Mouse (Mus musculus) spleen, postnatal 10 days (tissue): ENCODE results near the gene Usp2.
A peak's percentile ranks its signal among the peaks of the same experiment; 100 is the strongest.
"Not testable (repeated sequence)": the region's sequence is repeated elsewhere in the genome, so short reads cannot be mapped to it uniquely, and the experiment has no call there.

Experiments used
- DNase-seq, 2 experiments: peaks; one replicate each; pipeline ENCODE4 v3.0.0; 2021 to 2022; ENCODE audit warnings: low spot score in 2 of 2

Gene Usp2

DNA sequence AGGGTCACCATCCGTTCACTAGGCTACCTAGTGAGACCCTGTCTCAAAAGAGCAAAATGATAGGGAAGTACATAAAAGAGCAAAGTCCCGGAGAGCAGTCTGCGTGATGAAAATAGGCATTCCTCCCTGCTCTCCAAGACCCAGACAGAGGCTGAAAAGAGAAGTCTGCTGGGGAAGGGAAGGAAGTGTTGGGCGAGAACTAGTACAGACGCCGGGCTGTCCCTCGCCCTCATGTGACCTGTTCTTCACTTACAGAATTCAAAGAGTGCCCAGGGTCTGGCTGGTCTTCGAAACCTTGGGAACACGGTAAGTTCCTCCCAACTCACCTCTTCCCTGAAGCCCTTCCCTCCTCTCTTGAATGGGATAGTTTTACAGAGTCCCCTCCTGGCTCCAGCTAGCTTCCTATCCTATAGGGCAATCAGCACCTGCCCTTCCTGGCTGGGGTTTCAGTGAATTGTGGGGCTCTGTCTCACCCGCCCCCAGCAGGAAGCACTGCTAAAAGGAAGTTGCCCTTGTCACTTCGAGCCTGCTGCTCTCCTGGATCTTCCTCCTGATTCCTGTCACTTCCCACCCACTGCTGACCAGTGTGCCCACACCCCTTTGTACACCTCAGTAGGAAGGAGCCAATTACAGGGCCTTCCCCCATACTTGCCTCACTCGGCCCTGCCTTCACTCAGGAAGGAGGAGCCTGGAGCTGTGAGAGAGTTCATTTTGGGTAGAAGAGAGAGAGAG lies 22.2 kb downstream of the Usp2 start:
- no peak for DNase-seq

DNA sequence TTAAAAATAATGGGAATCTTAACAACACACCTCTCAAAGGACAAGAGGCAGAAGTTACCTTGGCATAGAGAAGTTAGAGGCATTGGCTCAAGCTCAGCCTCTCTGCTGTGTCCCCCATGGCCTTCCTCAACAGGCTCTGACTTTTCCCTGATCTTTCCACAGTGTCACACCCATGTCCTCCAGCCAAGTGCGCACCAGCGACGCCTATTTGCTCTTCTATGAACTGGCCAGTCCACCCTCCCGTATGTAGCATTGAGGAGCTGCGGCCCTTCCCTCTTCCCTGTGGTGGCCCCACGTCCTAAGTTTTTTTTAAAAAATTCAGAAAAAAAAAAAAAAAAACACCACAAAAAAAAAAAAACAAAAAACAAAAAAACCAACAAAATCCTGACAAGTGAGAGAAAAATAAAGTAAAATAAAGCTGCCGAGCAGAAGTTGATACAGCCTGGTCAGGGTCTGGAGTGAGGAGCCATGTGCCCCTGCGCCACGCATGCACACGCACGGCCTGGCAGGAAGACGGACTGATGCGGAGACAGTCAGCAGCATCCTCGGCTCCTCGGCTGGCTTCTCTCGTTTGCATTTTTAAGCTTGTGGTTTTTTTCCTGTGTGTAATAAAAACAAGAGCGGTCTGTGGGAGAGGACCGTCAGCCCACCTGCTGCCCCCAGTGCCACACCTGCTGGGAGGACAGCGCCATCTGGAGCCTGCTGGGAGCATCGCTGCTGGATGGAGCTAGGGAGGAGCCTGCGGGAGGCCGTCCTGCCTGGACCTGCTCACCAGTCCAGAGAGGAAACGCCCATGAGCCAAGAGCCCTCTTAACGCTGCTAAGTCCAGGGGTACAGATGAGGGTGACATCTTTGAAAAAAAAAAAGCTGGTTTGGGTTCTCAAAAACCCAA lies 27.0 kb downstream of the Usp2 start:
- peak; percentile 54 to 79 for DNase-seq

DNA sequence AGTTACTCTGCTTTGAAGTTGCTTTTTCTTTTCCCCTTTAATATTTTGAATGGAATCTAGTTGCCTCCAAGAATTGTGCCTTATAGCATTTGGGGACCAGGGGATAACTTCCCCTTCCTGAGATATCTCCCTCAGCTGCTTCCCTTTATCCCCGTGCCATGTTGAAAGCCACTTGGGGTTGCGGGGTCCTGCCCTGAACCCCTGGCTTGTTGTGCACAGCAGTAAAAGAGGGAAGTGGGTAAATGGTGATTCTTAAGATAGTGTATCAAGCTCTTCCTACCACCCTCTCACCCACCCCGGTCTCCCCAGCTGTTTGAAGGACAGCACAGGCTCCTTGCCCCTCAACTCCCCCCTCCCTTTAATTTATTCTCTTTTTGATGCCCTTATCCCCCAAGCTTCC lies 27.9 kb downstream of the Usp2 start:
- DNase-seq, result peak in 1 of 2 experiments; percentile 15

DNA sequence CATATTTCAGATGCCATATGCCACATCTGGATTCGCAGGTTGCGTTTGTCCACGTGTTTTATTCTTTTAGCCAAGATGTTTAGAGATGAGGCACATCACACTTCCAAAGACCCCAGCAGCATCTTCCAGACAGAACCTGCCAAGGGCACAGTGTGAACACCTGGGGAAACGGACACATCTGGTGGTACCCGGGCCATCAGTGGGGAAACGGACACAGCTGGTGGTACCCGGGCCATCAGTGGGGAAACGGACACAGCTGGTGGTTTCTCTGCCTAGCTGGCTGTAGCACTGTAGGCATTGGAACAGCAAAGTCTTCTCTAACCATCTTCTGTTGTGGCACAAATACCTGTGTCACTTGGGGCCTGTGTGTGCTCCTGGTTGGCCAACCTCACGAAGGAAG lies 29.0 kb downstream of the Usp2 start:
- DNase-seq, result no peak

DNA sequence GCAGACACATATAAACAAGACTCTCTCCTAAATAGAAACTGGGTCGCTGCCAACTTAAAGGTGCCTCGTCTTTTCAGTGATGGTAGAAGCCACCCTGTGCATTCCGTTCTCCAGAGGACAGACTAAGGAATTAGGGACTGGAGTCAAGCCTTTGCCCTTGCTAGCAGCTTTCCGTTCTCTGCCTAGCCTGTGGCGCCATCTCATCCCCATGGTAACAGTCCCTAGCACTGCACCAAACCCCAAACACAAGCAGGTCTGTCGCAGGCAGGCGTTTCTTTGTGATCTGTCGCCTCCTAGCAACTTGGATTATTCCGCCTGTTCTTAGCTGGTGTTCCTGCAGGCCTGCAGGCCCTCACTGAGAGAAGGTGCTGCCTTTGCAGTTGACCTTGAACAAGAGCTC lies 29.7 kb downstream of the Usp2 start:
- DNase-seq, result no peak

DNA sequence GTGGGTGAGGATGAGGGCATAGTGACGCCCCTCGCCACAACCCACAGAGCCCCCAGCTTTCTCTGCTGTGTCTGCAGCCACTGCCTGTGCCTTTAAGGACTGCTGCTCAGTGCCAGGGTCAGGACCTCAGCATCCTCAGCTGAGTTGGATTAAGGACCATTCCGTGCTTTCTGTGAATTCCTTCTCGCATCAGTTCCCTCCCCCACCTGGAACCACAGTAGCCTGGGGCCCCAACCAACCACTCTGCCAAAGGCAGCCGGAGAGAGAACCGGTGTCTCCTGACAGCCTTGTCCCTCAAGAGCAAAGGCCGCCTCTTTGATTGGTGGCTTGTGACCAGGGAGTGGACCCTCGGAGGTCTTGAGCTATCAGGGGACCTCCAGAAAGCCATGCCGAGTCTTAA lies 34.7 kb downstream of the Usp2 start, which contains the start of gene Mfrp:
Gene Mfrp (plus strand): TSS at position 240 of the 400 bp plus-strand sequence.
- DNase-seq, result no peak

DNA sequence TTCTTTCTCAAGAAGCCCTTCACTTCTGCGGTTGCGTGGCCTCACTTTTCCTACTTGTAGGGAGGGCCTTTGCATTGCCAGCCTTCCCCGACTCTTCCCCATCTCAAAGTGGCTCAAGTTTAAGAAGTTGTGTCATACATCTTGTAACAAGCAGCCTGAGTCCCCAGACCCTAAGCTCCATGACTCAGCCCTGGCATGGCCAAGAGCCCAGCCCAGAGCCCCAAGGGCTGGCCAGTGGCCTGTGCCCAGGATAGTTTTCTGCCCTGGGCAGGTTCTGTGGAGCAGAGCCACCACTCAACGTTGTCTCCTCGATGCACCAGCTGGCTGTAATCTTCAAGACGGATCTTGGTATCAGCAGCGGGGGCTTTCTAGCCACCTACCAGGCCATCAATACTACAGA lies 38.1 kb downstream of the Usp2 start:
- no peak for DNase-seq

DNA sequence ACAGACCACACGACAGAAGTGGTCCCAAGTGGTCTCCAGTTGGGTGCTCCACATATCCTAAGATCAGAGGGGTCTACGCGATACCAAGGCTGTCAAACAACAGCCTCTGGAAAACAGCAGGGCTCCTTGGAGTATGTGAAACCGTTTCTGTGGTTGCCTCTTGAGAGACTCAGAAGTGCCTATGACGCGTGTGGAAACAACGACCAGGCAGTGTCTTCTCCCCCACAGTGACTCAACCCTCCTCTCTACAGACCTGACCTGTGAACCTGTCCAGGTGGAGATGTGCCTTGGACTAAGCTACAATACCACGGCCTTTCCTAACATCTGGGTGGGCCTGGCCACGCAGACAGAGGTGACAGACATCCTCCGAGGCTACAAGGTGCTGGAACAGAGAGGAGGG lies 39.0 kb downstream of the Usp2 start:
- no peak for DNase-seq

DNA sequence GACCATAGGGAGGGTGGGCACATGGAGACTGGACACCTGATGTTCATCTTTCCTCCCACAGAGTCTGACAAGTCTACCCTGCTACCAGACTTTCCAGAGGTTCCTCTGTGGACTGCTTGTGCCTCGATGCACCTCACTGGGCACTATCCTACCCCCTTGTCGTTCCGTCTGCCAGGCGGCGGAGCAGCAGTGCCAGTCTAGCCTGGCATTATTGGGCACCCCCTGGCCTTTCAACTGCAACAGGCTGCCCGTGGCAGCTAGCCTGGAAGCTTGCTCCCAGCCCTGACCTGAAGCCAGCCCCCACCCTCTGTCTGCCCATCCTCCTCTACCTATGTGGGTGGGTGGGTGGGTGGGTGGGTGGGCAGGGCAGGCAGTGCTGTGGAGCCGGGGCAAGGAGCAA lies 39.4 kb downstream of the Usp2 start:
- no peak for DNase-seq

DNA sequence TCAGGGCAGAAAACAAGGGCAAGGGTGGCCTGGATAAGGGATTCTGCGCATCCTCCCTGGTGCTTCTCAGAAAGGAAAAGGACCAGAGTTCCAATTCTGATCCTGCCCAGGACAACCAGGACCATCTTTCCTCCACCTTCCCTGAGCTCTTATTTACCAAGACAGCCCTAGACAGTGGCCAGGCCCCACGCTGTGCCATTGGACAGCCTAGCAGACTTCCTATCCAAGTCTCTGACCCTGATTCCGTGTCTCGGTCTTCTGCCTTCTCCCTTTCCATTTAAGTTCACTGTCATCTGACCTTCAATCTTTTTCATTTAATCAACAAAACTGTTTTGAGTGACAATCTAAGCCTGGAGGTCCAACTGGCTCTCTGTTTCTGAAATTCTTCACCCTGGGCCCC lies 39.8 kb downstream of the Usp2 start:
- no peak for DNase-seq

DNA sequence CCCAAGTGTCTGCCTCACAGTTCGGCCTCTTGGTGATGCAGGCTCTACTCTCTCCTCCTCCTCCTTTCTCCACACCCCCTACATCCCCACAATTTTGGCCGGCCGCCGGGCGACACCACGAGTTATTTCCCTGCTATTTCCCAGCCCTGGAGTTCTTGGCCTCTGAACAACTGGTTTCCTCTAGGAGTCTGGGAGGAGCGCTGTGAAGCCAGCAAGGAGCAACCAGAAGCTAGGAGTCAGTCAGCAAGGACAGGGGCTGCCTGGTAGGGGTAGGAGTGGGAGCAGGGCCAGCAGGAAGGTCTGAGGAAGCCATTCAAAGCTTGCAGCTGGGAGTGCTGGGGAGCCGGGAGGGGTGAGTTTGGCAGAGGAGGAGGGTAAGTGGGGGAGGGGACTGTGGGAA lies 40.3 kb downstream of the Usp2 start, which contains the start of gene C1qtnf5:
Gene C1qtnf5 (plus strand): TSS at position 136 of the 400 bp plus-strand sequence.
- DNase-seq, result no peak

DNA sequence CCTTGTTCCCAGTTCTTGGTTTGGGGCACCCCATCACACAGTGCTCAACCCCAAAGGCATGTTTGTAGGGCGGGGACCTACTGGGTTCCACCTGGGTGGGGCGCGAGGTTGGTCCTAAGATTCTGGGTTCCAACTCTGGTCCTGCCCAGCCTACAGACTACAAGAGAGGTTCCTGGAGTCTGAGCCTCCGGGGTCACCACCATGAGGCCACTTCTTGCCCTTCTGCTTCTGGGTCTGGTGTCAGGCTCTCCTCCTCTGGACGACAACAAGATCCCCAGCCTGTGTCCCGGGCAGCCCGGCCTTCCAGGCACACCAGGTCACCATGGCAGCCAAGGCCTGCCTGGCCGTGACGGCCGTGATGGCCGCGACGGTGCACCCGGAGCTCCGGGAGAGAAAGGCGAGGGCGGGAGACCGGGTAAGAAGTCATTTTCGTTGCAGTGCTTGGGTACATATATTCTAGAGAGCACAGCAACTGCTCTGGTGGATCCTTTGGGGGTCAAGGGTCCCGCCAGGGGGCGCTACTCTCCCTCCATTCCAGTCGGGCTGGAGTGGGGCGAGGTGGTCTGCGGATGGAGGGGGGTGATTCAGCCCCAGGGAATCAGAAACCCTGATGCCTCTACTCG lies 40.8 kb downstream of the Usp2 start:
- DNase-seq, result peak in 1 of 2 experiments; percentile 57

DNA sequence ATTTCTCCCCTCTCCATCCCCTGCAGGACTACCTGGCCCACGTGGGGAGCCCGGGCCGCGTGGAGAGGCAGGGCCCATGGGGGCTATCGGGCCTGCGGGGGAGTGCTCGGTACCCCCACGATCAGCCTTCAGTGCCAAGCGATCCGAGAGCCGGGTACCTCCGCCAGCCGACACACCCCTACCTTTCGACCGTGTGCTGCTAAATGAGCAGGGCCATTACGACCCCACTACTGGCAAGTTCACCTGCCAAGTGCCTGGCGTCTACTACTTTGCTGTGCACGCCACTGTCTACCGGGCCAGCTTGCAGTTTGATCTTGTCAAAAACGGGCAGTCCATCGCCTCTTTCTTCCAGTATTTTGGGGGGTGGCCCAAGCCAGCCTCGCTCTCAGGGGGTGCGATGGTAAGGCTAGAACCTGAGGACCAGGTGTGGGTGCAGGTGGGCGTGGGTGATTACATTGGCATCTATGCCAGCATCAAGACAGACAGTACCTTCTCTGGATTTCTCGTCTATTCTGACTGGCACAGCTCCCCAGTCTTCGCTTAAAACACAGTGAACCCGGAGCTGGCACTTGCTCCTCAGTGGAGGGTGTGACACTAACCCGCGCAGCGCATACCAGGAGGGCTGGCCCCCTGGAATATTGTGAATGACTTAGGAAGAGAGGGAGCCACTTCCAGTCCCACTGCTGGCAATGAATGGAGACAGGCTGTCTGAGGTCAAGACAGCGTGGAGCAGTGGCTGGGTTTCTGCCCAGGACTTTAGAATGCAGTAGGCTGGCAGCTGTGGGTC lies 41.6 kb downstream of the Usp2 start:
- no peak for DNase-seq

DNA sequence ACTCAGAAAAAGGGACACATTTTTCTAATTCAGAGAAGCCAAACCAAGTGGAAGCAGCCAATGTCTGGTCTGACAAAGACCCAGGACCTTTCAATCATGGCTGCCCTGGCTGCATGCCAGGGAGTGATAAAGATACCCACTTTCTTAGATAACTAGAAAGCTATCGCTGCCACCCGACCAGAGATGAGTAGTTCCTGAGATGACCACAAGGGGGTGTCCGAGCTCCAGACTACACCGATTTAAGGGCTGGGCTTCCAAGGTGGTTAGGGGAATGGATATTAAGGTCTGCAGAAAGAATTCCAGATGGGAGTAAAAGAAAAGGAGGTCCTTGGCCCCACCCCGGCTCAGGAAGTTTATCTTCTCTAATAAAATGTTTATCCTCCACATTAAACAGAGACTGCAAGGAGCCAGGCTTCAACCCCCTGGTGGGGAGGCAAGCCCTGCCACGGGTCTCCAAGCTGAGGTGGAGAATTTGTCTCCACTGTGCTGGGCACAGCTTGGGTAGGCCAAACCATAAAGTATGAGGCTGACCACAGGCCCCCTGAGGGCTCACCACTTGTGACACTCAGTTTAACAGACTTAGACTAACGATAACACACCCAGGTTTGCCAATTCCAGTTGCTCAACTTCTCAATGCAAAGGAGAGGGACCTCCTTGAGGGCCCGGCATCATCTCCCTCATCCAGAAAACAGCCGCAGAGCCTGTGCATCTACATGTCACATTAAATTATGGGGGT lies 42.7 kb downstream of the Usp2 start:
- DNase-seq, result peak; percentile 79 to 85

DNA sequence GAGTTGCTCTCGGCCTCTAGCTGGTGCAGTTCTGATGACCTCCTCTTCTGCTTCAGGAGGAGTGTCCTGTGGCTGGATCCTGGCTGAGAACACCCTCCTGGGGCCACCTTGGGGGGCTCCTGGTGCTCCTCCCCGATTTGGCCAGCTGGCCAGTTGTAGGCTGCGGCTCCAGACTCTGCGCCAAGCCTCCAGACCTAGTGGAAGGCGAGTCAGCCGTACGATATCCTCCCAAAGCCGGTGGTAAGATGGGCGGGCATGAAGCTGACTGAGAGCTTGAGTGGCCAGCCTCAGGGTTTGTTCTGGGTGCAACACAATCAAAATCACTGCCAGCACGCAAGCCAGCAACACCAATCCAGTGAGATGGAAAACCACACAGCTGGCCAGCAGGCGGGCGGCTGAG lies 45.1 kb downstream of the Usp2 start:
- not testable (repeated sequence) for DNase-seq

DNA sequence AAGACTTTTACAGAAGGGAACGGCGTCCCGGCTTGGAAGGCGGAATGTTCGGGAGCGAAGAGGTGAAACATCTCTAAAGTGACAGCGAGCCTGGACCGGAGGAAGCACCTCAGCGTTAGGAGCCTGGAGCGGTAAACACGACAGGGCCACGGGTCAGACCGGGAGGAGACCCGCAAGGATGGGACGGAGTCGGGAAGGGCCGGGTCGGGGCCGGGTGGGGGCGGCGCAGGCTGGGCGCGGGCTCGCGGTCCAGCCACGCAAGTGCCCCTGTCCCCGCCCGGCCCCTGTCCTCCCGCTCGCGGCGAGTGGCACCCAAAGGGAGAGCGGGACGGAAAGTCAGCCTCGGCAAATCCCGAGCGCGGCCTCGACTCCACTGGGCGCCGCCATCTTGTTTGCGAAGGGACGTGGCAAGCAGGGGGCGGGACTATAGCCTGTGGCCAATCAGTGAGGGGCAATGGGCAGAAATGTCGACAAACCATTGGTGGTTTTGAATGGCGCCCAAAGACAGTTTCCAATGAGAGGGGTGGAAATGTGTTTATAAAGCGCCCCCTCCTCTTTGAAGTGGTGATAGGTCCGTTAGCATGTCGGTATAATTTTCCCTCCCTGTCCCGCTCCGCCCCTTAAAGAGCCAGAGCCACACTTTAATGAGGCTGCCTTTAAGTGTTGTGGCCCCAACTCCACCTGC lies 46.4 kb downstream of the Usp2 start, which contains the start of the genes Gm49380 and Rnf26:
Gene Gm49380 (minus strand): TSS at position 396 of the 685 bp plus-strand sequence.
Gene Rnf26 (minus strand): TSS at position 413 of the 685 bp plus-strand sequence.
- DNase-seq, result peak; percentile 94 to 98

DNA sequence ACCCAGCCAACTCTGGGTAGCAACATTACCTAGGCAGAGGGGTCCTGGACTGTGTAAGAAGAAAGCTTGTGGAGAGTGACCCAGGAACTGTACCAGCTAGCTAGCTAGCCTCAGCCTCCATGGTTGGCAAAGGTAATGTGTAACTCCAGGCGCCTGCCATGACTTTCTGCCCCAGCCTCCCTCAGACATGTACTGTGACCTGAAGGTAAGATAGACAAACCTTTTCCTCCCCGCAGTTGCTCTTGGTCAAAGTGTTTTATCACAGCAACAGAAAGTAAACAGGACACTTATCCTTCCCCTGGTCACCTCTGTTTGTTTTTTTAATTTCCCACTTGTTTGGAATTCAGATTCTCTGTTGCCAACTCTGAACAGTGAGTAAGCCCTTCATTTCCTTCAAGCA lies 47.6 kb downstream of the Usp2 start:
- DNase-seq, result no peak

DNA sequence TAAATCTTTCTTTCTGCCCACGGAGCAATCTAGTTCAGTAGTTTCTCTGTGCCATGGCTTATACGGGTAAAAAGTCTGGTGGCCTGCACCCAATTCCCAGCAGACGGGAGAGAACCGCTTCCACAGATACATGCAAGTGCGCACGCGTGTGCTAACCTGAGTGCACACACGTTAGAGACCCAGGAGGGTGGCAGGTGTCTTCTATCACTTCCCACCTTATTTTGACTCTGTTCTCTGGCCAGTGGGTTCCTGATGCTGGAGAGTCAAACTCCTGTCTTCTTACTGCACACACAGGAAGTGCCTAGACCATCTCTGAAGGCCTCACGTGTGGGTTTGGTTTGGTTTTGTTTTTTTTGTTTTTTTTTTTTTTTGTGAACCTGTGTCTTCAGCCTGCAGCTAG lies 48.8 kb downstream of the Usp2 start:
- no peak for DNase-seq

DNA sequence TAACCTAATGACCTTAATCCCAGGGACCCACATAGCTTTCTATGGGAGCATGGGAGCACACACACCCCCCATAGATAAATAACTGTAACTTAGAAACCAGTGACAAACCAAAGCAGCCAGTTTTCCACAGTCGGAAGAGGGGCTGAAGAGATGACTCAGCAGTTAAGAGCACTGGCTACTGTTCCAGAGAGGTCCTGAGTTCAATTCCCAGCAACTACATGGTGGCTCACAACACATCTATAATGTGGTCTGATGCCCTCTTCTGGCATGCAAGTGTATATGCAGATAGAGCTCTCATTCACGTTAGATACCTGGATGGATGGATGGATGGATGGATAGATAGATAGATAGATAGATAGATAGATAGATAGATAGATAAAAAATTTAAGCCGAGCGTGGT lies 49.4 kb downstream of the Usp2 start:
- DNase-seq, result no peak

DNA sequence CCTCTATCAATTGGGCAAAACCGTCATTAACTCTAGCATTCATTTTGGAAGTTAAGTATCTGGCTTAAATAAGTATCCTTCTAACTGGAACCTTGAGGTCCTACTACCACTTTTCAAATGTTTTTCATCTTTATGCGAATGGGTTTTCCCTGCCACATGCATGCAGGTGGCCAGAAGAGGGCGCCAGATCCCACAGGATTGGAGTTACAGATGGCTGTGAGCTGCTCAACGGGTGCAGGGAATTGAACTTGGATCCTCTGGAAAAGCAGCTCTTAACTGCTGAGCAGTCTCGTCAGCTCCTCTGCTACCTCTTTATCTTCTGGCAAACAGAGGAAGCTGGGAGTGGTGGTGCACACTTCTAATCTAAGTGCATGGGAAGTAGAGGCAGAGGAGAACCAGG lies 52.2 kb downstream of the Usp2 start:
- DNase-seq, result peak; percentile 55 to 82
